Mouse (Mus musculus) spleen, adult 2 months (tissue): Measurements from ENCODE around the gene Bcat2.

Experiments
- CTCF ChIP-seq: fragments of 200-500 bp; IDR thresholded peaks from 2 replicates; pipeline ENCODE4 v1.5.1; 2011; ENCODE audit warnings: mild to moderate bottlenecking, inconsistent platforms; ENCODE audit not compliant: insufficient read depth, insufficient read length, insufficient replicate concordance; ENCODE audit errors: extremely low read depth
- POLR2A ChIP-seq: fragments of 200-500 bp; IDR thresholded peaks from 2 replicates; pipeline ENCODE4 v1.6.1; 2011; ENCODE audit warnings: low read depth, low read length, inconsistent platforms

DNA sequence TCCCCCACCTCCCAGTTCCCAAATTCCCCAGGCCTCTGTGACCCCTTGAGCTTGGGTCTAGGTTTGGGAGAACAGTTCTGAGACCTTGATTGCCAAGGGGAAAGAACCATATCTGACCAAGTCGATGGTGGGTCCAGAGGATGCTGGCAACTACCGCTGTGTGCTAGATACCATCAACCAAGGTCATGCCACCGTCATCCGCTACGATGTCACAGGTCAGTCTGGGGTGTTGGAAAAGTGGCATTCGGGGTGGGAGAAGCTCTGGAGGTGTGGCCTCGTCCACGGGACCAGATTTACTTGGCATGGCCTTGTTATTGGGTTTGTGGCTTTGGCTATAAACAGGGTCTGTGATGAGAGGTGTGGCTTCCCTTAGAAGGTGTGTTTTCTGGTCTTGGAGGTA, 55.5 kb downstream of the Bcat2 start:
- TF ChIP-seq POLR2A (no peak), CTCF (no peak)
